Mouse (Mus musculus): Measurements from ENCODE around the gene C130032M10Rik. TPM values are rescaled to one million over a fixed set of nuclear protein-coding genes. Genes with fewer than 3 reads are reported as not detected.
A peak's percentile ranks its signal among the peaks of the same experiment; 100 is the strongest.

Gene C130032M10Rik
- polyA plus RNA-seq, 1 experiment from 2014 or later, result 0.60 TPM

DNA sequence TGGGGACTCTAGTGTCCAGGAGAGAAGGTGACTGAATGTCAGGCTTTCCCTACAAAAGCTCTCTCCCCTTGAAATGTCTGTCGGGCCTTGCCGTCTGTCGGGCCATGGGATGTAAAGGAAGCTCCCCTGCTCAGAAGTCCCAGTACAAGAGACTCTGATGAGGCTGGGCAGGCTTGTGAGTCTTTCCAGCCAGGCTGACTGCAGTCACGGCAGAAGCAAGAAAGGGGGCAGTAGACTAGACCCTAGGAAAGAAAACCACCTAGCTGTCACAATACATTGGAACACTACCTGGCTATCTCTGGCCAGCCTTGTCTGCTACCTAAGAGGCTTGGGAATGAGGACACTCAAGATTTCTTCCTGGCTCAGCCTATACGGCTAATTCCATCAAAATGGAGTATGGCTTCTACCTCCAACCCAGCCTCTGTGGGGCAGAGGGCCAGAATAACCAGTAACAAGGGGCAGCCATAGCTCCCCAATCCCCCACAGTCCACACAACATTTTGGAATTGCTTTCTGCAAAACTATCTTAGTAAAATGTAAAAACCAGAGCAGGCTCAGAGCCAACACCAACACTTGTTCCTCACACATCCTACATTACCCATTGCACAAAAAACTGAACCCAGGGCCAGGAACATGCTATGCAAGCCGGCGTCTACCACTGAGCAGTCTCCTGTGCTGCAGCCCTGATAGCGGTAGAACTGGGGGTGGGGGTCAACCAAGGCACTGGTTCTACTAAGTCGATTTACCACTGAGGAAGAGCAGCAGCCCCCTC is 19.4 kb downstream of the C130032M10Rik start:
- Histone ChIP-seq H3K9me3 (no peaks in the 10 kb centered on the region), H3K4me1 (peaks cover 24% of the 10 kb centered on the region), H3K27me3 (no peaks in the 10 kb centered on the region), H3K36me3 (no peaks in the 10 kb centered on the region), H3K9ac (no peak overlapping the region), H3K27ac (no peak overlapping the region), H3K4me3 (no peak overlapping the region), H3K4me2 (replicated peaks) (no peak overlapping the region)
- ATAC-seq (ENCODE audit: insufficient number of reproducible peaks, insufficient read depth, low FRiP score, low TSS enrichment), result no peak
- WGBS, result 76% methylated on average over 9 of the region's 9 CpGs

DNA sequence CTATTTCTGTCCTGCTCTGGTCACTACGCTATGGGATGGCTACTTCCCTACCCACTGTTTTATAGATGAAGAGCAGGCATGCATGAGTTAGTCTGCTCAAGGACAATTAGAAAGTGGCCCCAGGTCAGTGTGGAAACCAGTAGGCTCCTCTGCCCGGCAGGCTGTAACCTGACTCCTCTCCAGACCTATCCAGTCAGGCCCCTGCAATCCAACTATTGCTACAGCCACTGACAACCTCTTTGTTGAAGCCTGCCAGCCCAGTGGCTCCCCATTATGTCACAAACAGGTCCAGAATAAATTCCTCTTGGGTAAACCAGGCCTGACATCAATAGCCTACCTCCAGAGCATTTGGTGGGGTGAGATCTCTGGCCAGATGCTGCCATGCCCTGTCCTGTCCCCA is 21.1 kb downstream of the C130032M10Rik start:
- Histone ChIP-seq H3K27me3 (no peaks in the 10 kb centered on the region), H3K4me3 (no peak overlapping the region), H3K9ac (no peak overlapping the region), H3K4me2 (replicated peaks) (no peak overlapping the region), H3K27ac (peak overlapping the region; percentile 13; the same call in 1 of the 2 replicates), H3K9me3 (no peaks in the 10 kb centered on the region), H3K36me3 (no peaks in the 10 kb centered on the region), H3K4me1 (peaks cover 10% of the 10 kb centered on the region)
- ATAC-seq (ENCODE audit: insufficient number of reproducible peaks, insufficient read depth, low FRiP score, low TSS enrichment), result no peak
- 14% methylated on average over 2 of the region's 2 CpGs for WGBS

DNA sequence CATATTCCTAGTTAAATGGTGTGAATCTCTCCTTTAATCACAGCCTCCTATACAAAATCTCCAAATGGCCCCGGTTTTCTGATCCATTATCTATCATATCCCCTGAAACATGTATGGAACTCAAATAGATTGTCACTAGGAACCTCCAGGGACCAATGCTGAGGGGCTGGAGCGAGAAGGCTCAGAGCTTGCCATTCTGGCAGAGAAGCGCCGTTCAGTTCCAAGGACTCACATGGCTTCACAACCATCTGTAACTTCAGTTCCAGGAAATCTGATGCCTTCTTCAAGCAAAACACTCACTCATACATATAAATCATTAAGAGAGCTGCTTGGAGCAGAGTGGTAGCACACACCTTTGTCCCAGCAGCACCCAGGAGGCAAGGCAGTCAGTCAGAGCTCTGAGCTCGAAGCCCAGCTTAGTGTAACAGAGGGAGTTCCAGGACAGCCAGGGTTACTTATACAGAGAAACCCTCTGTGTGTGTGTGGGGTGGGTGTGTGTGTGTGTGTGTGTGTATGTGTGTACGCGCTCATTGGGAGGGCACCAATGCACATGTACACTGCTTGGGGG is 23.6 kb downstream of the C130032M10Rik start:
- ATAC-seq (ENCODE audit: insufficient number of reproducible peaks, insufficient read depth, low FRiP score, low TSS enrichment), result no peak
- H3K27ac ChIP-seq, result no peak overlapping the region
- no peaks in the 10 kb centered on the region for H3K27me3 ChIP-seq
- H3K9ac ChIP-seq, result no peak overlapping the region
- H3K36me3 ChIP-seq, result no peaks in the 10 kb centered on the region
- H3K9me3 ChIP-seq, result no peaks in the 10 kb centered on the region
- H3K4me1 ChIP-seq, result peaks cover 13% of the 10 kb centered on the region
- H3K4me2 ChIP-seq (replicated peaks), result no peak overlapping the region
- no peak overlapping the region for H3K4me3 ChIP-seq
- WGBS, result 56% methylated on average over 7 of the region's 7 CpGs

DNA sequence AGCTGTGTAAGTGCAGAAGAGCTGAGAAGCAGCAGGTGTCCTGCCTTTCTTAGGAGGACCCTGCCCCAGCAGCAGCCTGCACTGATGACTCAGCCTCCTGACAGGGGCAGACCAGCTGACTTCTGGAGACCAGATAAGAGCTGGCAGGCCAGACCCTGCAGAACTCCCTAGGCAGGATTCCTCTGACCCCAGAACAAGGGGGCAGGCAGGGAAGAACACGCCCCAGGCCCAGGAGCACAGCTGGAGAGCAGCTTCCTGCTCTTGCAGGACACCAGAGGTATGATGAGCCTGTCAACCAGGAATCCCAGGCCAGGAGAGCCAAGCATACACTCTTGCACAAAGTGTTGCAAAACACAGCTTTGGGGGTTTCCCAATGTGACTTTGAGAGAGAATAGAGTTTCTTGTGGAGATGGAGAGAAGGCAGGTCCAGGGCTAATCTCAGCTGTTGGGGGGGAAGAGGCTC is 25.8 kb downstream of the C130032M10Rik start:
- WGBS, result 23% methylated on average over 1 of the region's 1 CpGs
- H3K27me3 ChIP-seq, result no peaks in the 10 kb centered on the region
- H3K36me3 ChIP-seq, result no peaks in the 10 kb centered on the region
- H3K9ac ChIP-seq, result no peak overlapping the region
- ATAC-seq (ENCODE audit: insufficient number of reproducible peaks, insufficient read depth, low FRiP score, low TSS enrichment), result no peak
- no peak overlapping the region for H3K4me3 ChIP-seq
- H3K4me1 ChIP-seq, result peaks cover 31% of the 10 kb centered on the region
- H3K27ac ChIP-seq, result no peak overlapping the region
- H3K9me3 ChIP-seq, result no peaks in the 10 kb centered on the region
- H3K4me2 ChIP-seq (replicated peaks), result no peak overlapping the region

DNA sequence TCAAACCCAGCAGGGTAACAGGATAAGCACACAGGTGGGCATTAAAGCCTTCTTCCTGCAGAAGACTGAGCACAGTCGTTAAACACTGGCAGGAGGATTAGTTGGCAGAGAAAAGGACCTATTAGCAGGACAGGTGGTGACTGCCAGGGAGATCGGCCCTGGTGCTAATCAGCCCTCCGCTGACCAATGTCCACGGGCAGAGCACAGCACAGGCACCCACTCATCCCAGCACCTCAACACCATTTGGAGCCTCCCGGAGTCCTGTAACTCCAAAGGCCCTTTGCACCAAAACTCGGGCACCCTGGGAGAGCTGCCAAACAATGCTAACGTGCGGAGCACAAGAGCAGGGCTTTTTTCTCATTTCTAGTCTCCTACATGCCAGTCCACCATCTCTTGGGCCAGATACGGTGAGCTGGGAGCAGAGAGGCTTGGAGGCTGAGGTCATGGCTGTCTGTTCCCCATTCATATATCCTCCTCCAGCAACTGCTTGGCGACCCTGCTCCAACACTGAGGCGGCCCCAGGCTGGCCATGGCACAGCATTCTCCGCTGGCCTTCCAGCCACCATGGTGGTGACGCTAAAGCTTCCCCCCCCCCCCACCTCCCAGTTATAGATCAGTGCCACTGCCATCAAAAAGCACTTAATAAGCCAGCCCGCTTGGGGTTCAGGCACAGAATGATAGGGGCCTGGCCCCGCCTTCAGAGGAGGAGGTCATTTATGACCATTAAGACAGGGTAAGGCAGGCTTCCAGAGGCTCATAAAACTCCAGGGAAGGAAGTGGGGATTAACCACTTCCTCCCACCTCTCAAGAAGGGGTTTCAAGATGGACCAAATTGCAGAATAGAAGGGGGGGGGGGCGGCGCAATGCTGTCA is 28.6 kb downstream of the C130032M10Rik start:
- H3K27me3 ChIP-seq, result no peaks in the 10 kb centered on the region
- H3K4me1 ChIP-seq, result peaks cover 36% of the 10 kb centered on the region
- no peaks in the 10 kb centered on the region for H3K9me3 ChIP-seq
- H3K36me3 ChIP-seq, result no peaks in the 10 kb centered on the region
- no peak overlapping the region for H3K9ac ChIP-seq
- 68% methylated on average over 16 of the region's 17 CpGs for WGBS
- H3K4me2 ChIP-seq (replicated peaks), result no peak overlapping the region
- H3K27ac ChIP-seq, result no peak overlapping the region
- ATAC-seq (ENCODE audit: insufficient number of reproducible peaks, insufficient read depth, low FRiP score, low TSS enrichment), result no peak
- no peak overlapping the region for H3K4me3 ChIP-seq

DNA sequence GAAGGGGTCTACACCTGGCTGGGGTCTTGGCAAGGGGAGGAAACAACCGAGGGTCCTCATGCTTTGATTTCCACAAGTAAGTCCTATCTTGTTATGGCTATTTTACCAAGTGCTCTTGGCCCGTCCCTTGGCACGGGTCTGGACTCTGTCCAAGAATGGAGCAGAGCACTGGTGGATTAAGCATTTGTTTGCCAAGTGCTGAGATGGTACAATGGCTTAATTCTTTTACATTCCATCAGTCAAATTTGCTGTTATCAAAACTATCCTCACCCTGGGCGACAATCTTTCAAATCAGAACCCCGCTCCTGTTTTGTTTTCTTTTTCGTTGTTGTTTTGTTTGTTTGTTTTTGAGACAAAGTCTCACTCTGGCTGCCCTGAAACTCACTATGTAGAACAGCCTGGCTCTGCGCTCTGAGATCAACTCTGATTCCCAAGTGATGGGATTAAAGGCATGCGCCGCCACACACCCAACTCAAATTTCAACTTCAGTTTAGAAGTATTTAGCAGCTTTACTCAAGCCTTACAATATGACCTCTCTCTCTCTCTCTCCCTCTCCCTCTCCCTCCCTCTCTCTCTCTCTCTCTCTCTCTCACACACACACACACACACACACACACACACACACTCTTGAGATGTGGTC is 29.4 kb downstream of the C130032M10Rik start:
- Histone ChIP-seq H3K27me3 (no peaks in the 10 kb centered on the region), H3K4me2 (replicated peaks) (no peak overlapping the region), H3K9me3 (no peaks in the 10 kb centered on the region), H3K36me3 (no peaks in the 10 kb centered on the region), H3K4me1 (peaks cover 36% of the 10 kb centered on the region), H3K4me3 (no peak overlapping the region), H3K27ac (peak overlapping the region; percentile 36; the same call in 1 of the 2 replicates), H3K9ac (no peak overlapping the region)
- 32% methylated on average over 9 of the region's 9 CpGs for WGBS
- ATAC-seq (ENCODE audit: insufficient number of reproducible peaks, insufficient read depth, low FRiP score, low TSS enrichment), result peak; percentile 53; the same call in 1 of the 2 replicates

DNA sequence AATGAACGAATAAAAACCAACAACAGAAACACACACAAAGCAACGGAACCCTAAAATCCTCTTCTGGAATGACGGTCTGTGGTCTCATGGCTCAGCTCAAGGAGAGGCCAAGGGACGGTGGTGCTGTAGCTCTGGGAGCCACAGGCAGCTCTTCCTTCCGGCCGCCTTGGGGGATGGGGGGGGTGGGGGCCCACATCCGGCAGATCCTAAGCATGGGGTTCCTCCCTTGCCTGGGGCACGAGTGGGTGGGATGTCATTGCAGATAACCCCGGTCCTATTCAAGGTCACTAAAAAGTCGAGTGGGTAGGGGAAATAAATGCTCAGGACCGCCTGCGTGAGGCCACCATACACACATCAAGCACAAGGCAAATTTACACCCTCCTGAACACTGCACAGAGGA is 31.3 kb downstream of the C130032M10Rik start:
- no peak overlapping the region for H3K4me2 ChIP-seq (replicated peaks)
- no peak overlapping the region for H3K9ac ChIP-seq
- H3K36me3 ChIP-seq, result no peaks in the 10 kb centered on the region
- peaks cover 36% of the 10 kb centered on the region for H3K4me1 ChIP-seq
- no peaks in the 10 kb centered on the region for H3K9me3 ChIP-seq
- WGBS, result 55% methylated on average over 12 of the region's 12 CpGs
- H3K27me3 ChIP-seq, result no peaks in the 10 kb centered on the region
- no peak for ATAC-seq (ENCODE audit: insufficient number of reproducible peaks, insufficient read depth, low FRiP score, low TSS enrichment)
- no peak overlapping the region for H3K4me3 ChIP-seq
- H3K27ac ChIP-seq, result no peak overlapping the region

DNA sequence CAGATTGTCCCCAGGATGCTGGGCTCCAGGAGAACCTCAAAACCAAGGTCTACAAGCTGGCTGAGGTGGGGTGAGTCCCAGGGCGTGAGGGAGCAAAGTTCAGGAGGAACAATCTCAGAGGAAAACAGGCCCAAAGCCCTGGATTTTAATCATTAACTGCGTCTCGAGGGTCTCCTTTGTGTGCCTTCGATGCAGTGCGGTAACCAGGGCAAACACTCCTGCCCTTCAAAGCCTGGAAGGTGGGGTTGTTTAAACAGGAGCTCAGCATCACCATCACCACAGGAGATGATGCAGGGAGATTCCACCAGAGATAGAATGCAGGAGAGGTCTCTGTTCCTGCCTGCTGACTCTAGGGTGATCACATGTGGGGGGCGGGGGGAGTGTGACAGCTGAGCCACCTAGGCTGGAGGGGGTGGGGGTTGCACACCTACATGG is 32.2 kb downstream of the C130032M10Rik start:
- Histone ChIP-seq H3K4me3 (no peak overlapping the region), H3K4me1 (peaks cover 36% of the 10 kb centered on the region), H3K36me3 (no peaks in the 10 kb centered on the region), H3K9ac (no peak overlapping the region), H3K27me3 (no peaks in the 10 kb centered on the region), H3K9me3 (no peaks in the 10 kb centered on the region), H3K4me2 (replicated peaks) (no peak overlapping the region), H3K27ac (no peak overlapping the region)
- WGBS, result 34% methylated on average over 6 of the region's 6 CpGs
- ATAC-seq (ENCODE audit: insufficient number of reproducible peaks, insufficient read depth, low FRiP score, low TSS enrichment), result no peak

DNA sequence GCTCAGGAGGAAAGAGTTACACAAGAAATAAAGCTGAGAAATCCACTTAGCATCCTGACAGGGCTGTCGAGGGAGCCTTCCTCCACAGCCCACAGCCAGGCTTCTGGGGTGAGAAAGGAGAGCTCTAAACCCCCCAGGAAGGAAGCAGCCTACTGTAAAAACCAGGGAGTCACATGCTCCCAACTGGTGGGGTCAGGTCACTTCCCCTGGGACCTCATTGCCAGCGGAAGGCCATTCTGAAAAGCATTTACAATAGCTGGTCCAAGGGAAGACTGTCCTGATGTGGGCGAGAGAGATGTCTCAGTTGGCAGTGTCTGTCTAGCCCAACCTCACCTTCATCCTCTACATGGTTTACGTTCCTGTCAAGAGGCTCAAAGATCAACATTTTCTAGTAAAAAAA is 33.0 kb downstream of the C130032M10Rik start:
- Histone ChIP-seq H3K9ac (no peak overlapping the region), H3K27ac (no peak overlapping the region), H3K36me3 (no peaks in the 10 kb centered on the region), H3K27me3 (no peaks in the 10 kb centered on the region), H3K4me1 (peaks cover 36% of the 10 kb centered on the region), H3K9me3 (no peaks in the 10 kb centered on the region), H3K4me2 (replicated peaks) (no peak overlapping the region), H3K4me3 (no peak overlapping the region)
- no peak for ATAC-seq (ENCODE audit: insufficient number of reproducible peaks, insufficient read depth, low FRiP score, low TSS enrichment)
- 23% methylated on average over 4 of the region's 4 CpGs for WGBS

DNA sequence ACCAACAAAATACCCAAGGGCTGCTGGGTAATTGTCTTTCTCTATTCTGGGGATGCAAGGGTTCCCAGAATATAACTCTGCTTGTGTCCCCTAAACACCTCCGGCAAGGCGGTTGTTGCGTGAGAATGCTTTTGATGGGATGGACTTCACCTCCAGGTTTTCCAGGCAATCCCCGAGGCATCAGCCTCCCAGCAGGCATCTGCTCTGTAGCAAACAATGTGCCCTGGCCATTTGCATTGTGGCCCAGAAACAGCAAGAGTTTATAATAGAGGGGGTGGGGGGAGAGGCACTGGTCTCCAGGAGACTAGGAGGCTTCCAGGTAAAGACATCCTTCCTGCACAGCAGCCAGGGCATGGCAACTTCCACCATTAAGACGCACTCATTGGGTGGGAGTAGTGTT is 33.6 kb downstream of the C130032M10Rik start:
- ATAC-seq (ENCODE audit: insufficient number of reproducible peaks, insufficient read depth, low FRiP score, low TSS enrichment), result no peak
- Histone ChIP-seq H3K9ac (no peak overlapping the region), H3K4me3 (no peak overlapping the region), H3K27me3 (no peaks in the 10 kb centered on the region), H3K4me2 (replicated peaks) (no peak overlapping the region), H3K36me3 (no peaks in the 10 kb centered on the region), H3K27ac (no peak overlapping the region), H3K4me1 (peaks cover 32% of the 10 kb centered on the region), H3K9me3 (no peaks in the 10 kb centered on the region)
- WGBS, result 31% methylated on average over 5 of the region's 5 CpGs

DNA sequence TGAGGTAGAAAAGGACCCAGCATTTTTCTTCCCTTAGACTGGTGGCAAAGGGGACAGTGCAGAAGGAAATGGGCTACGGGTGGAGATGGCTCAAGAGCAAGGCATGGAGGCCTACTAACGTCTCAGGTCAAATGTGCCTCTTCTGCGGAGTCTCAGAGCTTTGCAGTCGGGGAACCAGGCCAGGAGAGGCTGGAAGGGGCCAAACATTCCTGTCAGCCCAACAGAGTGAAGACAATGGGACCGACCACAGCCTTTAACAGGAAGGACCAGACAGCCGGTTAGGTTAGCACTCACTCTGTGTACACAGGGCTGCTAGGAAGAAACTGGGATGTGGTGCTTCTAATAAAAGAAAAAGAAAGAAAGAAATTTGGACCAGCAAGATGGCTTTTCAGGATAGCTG is 34.5 kb downstream of the C130032M10Rik start:
- Histone ChIP-seq H3K4me2 (replicated peaks) (no peak overlapping the region), H3K27me3 (no peaks in the 10 kb centered on the region), H3K36me3 (no peaks in the 10 kb centered on the region), H3K9ac (no peak overlapping the region), H3K27ac (no peak overlapping the region), H3K4me1 (peaks cover 29% of the 10 kb centered on the region), H3K9me3 (no peaks in the 10 kb centered on the region), H3K4me3 (no peak overlapping the region)
- WGBS, result 30% methylated on average over 6 of the region's 6 CpGs
- ATAC-seq (ENCODE audit: insufficient number of reproducible peaks, insufficient read depth, low FRiP score, low TSS enrichment), result no peak

Data from embryonic facial prominence, embryonic 12.5 days (tissue).